Mouse (Mus musculus): Measurements from ENCODE around the gene H2-M3. TPM values are rescaled to one million over a fixed set of nuclear protein-coding genes. Genes with fewer than 3 reads are reported as not detected.

H2-M3 gene
- polyA plus RNA-seq, 1 experiment: 0.68 TPM

- no peak for DNase-seq (ENCODE audit: low read depth)
- no peak for TF ChIP-seq POLR2A (IDR thresholded peaks at IDR 0.05; ENCODE audit: borderline replicate concordance, extremely low read depth, insufficient read depth, insufficient read length, poor library complexity, severe bottlenecking)
Observed at GRCm38 (mm10) chr17:37283360-37283759, 13.3 kb downstream of the H2-M3 start, which contains the start of gene Olfr99. TSS of gene Olfr99 (minus strand) at chr17:37283460.

GRCm38 (mm10) chr17:37304213-37304612 lies 34.2 kb downstream of the H2-M3 start, which contains the start of gene Olfr101:
TSS of gene Olfr101 (minus strand) at chr17:37304313.
- no peak for DNase-seq (ENCODE audit: low read depth)
- TF ChIP-seq CTCF (IDR thresholded peaks at IDR 0.05; ENCODE audit: borderline replicate concordance, extremely low read depth, insufficient read depth, insufficient read length): no peak
- TF ChIP-seq POLR2A (IDR thresholded peaks at IDR 0.05; ENCODE audit: borderline replicate concordance, extremely low read depth, insufficient read depth, insufficient read length, poor library complexity, severe bottlenecking): no peak

- DNase-seq (ENCODE audit: low read depth): peak; percentile 15
- TF ChIP-seq POLR2A (IDR thresholded peaks at IDR 0.05; ENCODE audit: borderline replicate concordance, extremely low read depth, insufficient read depth, insufficient read length, poor library complexity, severe bottlenecking): no peak
- TF ChIP-seq CTCF (IDR thresholded peaks at IDR 0.05; ENCODE audit: borderline replicate concordance, extremely low read depth, insufficient read depth, insufficient read length): peak; percentile 32; the same call in 1 of the 2 replicates
Observed at GRCm38 (mm10) chr17:37308483-37308882, 38.5 kb downstream of the H2-M3 start.

GRCm38 (mm10) chr17:37310146-37310699 lies 40.2 kb downstream of the H2-M3 start:
- TF ChIP-seq POLR2A (IDR thresholded peaks at IDR 0.05; ENCODE audit: borderline replicate concordance, extremely low read depth, insufficient read depth, insufficient read length, poor library complexity, severe bottlenecking) (no peak), CTCF (IDR thresholded peaks at IDR 0.05; ENCODE audit: borderline replicate concordance, extremely low read depth, insufficient read depth, insufficient read length) (no peak)
- no peak for DNase-seq (ENCODE audit: low read depth)

DNA sequence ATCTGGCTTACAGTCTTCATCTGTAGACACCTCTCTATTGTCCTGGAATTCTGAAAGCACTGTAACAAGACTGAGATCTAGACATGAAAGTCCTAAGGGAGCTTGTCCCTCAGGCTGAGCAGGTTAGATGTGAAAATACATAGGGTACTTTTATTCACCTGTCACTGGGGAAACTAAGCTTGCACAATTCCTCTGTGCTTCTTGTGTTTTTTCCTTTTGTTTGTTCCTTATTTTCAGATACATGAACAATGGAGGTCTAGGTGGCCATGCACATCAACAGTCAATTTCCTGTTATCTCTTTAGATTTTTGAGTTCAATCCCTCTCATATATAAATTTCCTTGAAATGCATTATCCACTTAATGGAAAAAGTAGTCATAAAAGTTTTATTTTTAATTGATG lies 46.9 kb downstream of the H2-M3 start, which contains the start of gene Olfr102:
Gene Olfr102 (minus strand): TSS at position 101 of the 400 bp plus-strand sequence.
- TF ChIP-seq CTCF (IDR thresholded peaks at IDR 0.05; ENCODE audit: borderline replicate concordance, extremely low read depth, insufficient read depth, insufficient read length): no peak
- no peak for TF ChIP-seq POLR2A (IDR thresholded peaks at IDR 0.05; ENCODE audit: borderline replicate concordance, extremely low read depth, insufficient read depth, insufficient read length, poor library complexity, severe bottlenecking)
- no peak for DNase-seq (ENCODE audit: low read depth)

Other genes with a start within 250 kb of the H2-M3 start
- not detected in 2 replicates for gene Mog, start 246.8 kb upstream of the H2-M3 start, polyA plus RNA-seq (2012; rRNA removed)
- gene Gabbr1, start 224.3 kb upstream of the H2-M3 start, polyA plus RNA-seq (2012; rRNA removed): 238 and 282 TPM in 2 replicates
- not detected in 2 replicates for gene Olfr90, start 181.7 kb upstream of the H2-M3 start, polyA plus RNA-seq (2012; rRNA removed)
- gene Olfr91, start 171.9 kb upstream of the H2-M3 start, polyA plus RNA-seq (2012; rRNA removed): not detected in 2 replicates
- not detected in 2 replicates for gene Olfr92, start 150.1 kb upstream of the H2-M3 start, polyA plus RNA-seq (2012; rRNA removed)
- not detected in 2 replicates for gene Olfr93, start 108.7 kb upstream of the H2-M3 start, polyA plus RNA-seq (2012; rRNA removed)
- gene Ubd, start 76.3 kb upstream of the H2-M3 start, polyA plus RNA-seq (2012; rRNA removed): not detected in 2 replicates
- gene Olfr94, start 69.2 kb upstream of the H2-M3 start, polyA plus RNA-seq (2012; rRNA removed): not detected in 2 replicates
- gene Olfr95, start 57.1 kb upstream of the H2-M3 start, polyA plus RNA-seq (2012; rRNA removed): 0.03 and 0.05 TPM in 2 replicates
- gene Olfr96, start 50.1 kb upstream of the H2-M3 start, polyA plus RNA-seq (2012; rRNA removed): not detected in 2 replicates
- not detected in 2 replicates for gene Olfr97, start 32.9 kb upstream of the H2-M3 start, polyA plus RNA-seq (2012; rRNA removed)
- not detected in 2 replicates for gene Olfr98, start 6.5 kb upstream of the H2-M3 start, polyA plus RNA-seq (2012; rRNA removed)
- gene Olfr99, start 13.2 kb downstream of the H2-M3 start, polyA plus RNA-seq (2012; rRNA removed): not detected in 2 replicates
- gene Olfr101, start 34.1 kb downstream of the H2-M3 start, polyA plus RNA-seq (2012; rRNA removed): not detected in 2 replicates
- not detected in 2 replicates for gene Olfr102, start 46.8 kb downstream of the H2-M3 start, polyA plus RNA-seq (2012; rRNA removed)
- not detected in 2 replicates for gene Olfr103, start 69.5 kb downstream of the H2-M3 start, polyA plus RNA-seq (2012; rRNA removed)
- not detected in 2 replicates for gene Olfr104-ps, start 89.4 kb downstream of the H2-M3 start, polyA plus RNA-seq (2012; rRNA removed)
- not detected in 2 replicates for gene Olfr105-ps, start 108.8 kb downstream of the H2-M3 start, polyA plus RNA-seq (2012; rRNA removed)
- gene Olfr106-ps, start 120.2 kb downstream of the H2-M3 start, polyA plus RNA-seq (2012; rRNA removed): not detected in 2 replicates
- not detected in 2 replicates for gene Olfr107, start 129.0 kb downstream of the H2-M3 start, polyA plus RNA-seq (2012; rRNA removed)
- gene Olfr108, start 175.3 kb downstream of the H2-M3 start, polyA plus RNA-seq (2012; rRNA removed): not detected in 2 replicates
- not detected in 2 replicates for gene Olfr109, start 188.7 kb downstream of the H2-M3 start, polyA plus RNA-seq (2012; rRNA removed)
- gene H2-M2, start 213.3 kb downstream of the H2-M3 start, polyA plus RNA-seq (2012; rRNA removed): not detected in 2 replicates
- gene Olfr110, start 222.2 kb downstream of the H2-M3 start, polyA plus RNA-seq (2012; rRNA removed): not detected in 2 replicates
- 0.04 and 0.08 TPM in 2 replicates for gene Olfr111, start 237.8 kb downstream of the H2-M3 start, polyA plus RNA-seq (2012; rRNA removed)